Mouse (Mus musculus) common myeloid progenitor, adult 5-6 weeks (primary cell): ENCODE data around the gene Nsun4. TPM values are rescaled to one million over a fixed set of nuclear protein-coding genes. Genes with fewer than 3 reads are reported as not detected.

Source experiments
- ATAC-seq: replicated peaks from 2 replicates; pipeline ENCODE4 v1.8.0; 2016; ENCODE audit warnings: low read depth, mild to moderate bottlenecking, moderate TSS enrichment, inconsistent platforms; ENCODE audit not compliant: poor library complexity, severe bottlenecking
- total RNA-seq: library from RNA; stranded (forward); fragments of 200-1000, 187-1606 nt; gene quantifications from 2 replicates; pipeline ENCODE4 v1.2.3, GENCODE M21; 2017

Nsun4 gene
- total RNA-seq, 1 experiment from 2014 or later = 16.4 TPM

DNA sequence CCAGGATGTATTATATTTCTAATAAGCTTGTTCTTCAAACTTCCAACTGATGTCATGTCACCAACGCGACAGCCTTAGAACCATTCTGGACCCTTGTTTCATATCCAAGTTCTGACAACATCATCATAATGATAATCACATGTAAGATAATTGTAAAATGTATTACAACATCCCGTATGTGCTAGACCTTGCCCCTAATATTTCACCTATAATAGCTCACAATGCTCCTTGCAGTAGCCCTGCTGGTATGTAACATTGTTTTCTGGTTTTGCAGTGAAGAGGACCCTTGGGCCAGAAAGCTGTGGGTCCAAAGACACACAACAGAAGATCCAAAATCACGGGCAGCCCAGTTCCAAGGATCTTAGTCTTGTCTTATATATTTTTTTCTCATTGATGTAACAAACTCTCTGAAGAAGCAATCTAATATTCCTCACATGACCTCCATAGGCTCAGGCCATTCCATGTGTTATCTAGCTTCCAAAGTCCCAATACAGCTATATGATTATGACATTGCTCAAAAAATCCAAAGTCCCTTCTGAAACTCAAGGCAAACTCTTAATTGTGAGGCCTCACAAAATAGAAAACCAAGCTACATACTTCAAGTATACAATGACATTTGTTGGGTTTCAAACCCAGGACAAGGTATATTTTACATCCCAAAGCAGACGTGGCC, 65.7 kb downstream of the Nsun4 start:
- ATAC-seq = no peak

DNA sequence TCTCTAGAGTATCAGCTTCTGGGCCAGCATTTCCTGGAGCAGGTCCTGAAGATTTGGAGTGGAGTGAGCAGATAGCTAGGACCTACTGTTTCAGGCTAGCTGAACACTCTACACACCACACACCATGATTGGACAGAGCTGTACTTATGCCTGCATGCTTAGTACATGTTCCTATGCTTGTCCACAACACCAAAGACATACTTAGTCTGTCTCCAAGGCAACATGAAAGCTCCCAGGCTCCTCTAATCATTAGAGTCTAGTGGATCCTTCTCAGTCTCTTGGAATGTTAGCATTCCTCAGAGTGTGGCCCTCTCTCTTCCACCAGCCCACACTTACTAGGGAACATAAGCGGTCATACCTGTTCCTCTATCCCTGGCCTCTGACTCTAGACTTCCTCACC, 66.2 kb downstream of the Nsun4 start:
- ATAC-seq = no peak

DNA sequence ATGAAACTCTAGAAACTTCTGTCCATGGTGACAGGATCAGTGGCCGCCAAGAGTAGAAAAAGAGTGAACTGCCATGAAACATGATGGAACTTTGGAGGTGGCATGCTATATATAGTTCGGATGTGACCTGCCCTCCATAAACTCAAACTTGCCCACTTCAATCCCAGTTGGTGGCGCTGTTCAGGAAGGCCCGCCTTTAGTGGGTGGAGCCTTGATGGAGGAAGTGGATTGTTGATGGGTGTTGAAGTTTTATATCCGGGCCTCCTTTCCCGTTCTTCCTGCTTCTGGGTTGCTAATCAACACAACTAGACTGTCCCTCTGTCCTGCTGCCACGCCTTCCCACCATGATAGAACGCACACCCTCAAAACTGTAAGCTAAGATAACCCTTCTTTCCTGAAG, 68.7 kb downstream of the Nsun4 start:
- peak; percentile 41 for ATAC-seq

DNA sequence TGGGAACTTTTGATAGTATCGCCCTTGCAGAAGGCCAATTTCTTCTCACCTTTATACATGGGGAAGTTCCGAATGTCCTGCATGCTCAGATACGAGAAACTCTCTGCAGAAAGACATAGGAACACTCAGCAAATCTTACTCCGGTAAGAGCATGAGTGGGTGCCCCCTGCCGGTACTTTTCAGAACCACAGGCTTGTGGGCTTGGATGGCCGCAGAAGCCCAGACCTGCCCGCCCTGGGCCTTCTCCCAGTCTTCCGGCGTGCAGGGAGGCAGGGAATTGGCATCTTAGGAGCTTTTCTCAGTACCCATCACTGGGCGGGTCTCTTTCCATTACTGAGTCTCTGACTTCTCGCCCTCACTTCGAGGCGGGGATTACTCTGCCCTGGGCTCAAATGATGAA, 69.6 kb downstream of the Nsun4 start:
- peak; percentile 73 for ATAC-seq

Other genes with a start within 250 kb of the Nsun4 start
- gene Mob3c, start 225.8 kb downstream of the Nsun4 start, total RNA-seq = 8.4 and 16.9 TPM in 2 replicates
- gene Mknk1, start 214.7 kb downstream of the Nsun4 start, total RNA-seq = 31.7 and 68.4 TPM in 2 replicates
- gene Kncn, start 169.5 kb downstream of the Nsun4 start, total RNA-seq = not detected in 2 replicates
- gene 6430628N08Rik, start 163.2 kb downstream of the Nsun4 start, total RNA-seq = not detected in 2 replicates
- not detected in 2 replicates for gene Dmbx1, start 114.0 kb downstream of the Nsun4 start, total RNA-seq
- gene Faah, start 36.0 kb downstream of the Nsun4 start, total RNA-seq = 2.2 and 3.4 TPM in 2 replicates
- 353 and 354 TPM in 2 replicates for gene Uqcrh, start 21.2 kb upstream of the Nsun4 start, total RNA-seq
- 14.4 and 22.4 TPM in 2 replicates for gene Lrrc41, start 21.4 kb upstream of the Nsun4 start, total RNA-seq
- 24.1 and 28.7 TPM in 2 replicates for gene Rad54l, start 69.8 kb upstream of the Nsun4 start, total RNA-seq
- gene Pomgnt1, start 70.0 kb upstream of the Nsun4 start, total RNA-seq = 14.2 and 15.9 TPM in 2 replicates
- 0.09 and 0.15 TPM in 2 replicates for gene Lurap1, start 97.5 kb upstream of the Nsun4 start, total RNA-seq
- not detected in 2 replicates for gene Tspan1, start 113.7 kb upstream of the Nsun4 start, total RNA-seq
- gene 1700042G07Rik, start 119.5 kb upstream of the Nsun4 start, total RNA-seq = not detected in 2 replicates
- gene Gm49337, start 119.5 kb upstream of the Nsun4 start, total RNA-seq = 0.41 and 0.63 TPM in 2 replicates
- 0.05 and 0.14 TPM in 2 replicates for gene Pik3r3, start 167.7 kb upstream of the Nsun4 start, total RNA-seq